Mouse (Mus musculus) megakaryocyte, embryonic 14.5 days (primary cell): ENCODE results near the gene Lamc1.

Source experiments
- FLI1 ChIP-seq: IDR thresholded peaks from 2 replicates; pipeline ENCODE4 v1.6.1; 2012; ENCODE audit warnings: low read length, inconsistent platforms, mixed read lengths
- GATA1 ChIP-seq: IDR thresholded peaks from 3 replicates; pipeline ENCODE4 v1.6.1; 2012; ENCODE audit warnings: mixed read lengths, low read length, inconsistent platforms, borderline replicate concordance

GRCm38 (mm10) chr1:153380746-153381282, 48.2 kb upstream of the Lamc1 start:
- TF ChIP-seq GATA1 (no peak), FLI1 (no peak)
